Mouse (Mus musculus) E14TG2a.4 (cell line): ENCODE results near the gene Ins2.

Source experiments
- CTCF ChIP-seq: conservative IDR thresholded peaks from 2 replicates; pipeline ENCODE4 v1.5.1; 2014; ENCODE audit warnings: low read length
- NANOG ChIP-seq: IDR thresholded peaks from 2 replicates; pipeline ENCODE4 v1.6.1; 2014; ENCODE audit warnings: borderline replicate concordance, low read length, mixed read lengths
- POU5F1 ChIP-seq: IDR thresholded peaks from 2 replicates; pipeline ENCODE4 v1.6.1; 2014; ENCODE audit warnings: low read length, borderline replicate concordance

- TF ChIP-seq CTCF = no peak
- no peak for TF ChIP-seq NANOG
- TF ChIP-seq POU5F1 = no peak
These were observed 113.4 kb downstream of the Ins2 start for GRCm38 (mm10) chr7:142629806-142630205.
